Mouse (Mus musculus): Measurements from ENCODE around the gene Cct8.

The Cct8 gene

DNA sequence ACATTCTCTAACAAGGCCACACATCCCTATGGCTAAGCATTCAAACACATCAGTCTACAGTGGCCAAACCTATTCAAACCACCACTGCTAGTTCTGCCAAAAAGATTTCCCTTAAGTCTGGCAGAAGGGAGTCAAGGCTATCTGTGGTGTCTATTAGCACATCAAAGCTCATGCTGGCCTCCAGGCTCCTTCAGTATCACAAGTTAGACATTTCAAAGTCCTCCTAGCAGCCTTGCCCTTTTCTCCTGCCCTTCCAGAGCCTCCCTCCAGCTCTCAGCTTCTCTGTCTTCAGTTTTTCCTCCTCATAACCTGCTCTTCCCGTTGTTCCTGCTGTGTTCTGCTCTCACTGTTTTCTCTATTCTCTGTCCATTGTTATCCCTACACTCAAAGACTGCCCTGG is 51.6 kb downstream of the Cct8 start:
- DNase-seq = no peak

DNA sequence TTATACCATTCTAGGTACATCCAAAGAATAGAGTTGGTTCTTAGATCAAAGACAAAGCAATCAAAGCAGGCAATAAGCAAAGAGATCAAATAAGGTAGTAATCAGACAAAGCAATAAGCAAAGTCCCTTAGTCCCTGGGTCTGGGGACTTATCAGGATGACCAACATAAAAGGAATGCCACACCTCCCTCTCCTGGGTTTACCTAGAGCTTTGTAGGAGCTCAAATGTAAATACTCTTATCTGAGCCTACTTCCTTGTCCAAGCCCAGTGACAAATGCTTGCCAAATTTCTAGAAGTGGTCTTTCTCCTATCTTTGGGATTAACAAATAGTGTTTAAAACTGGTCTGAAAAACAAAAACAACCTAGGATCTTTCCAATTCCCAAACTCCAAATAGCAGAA is 52.4 kb downstream of the Cct8 start:
- DNase-seq = no peak

DNA sequence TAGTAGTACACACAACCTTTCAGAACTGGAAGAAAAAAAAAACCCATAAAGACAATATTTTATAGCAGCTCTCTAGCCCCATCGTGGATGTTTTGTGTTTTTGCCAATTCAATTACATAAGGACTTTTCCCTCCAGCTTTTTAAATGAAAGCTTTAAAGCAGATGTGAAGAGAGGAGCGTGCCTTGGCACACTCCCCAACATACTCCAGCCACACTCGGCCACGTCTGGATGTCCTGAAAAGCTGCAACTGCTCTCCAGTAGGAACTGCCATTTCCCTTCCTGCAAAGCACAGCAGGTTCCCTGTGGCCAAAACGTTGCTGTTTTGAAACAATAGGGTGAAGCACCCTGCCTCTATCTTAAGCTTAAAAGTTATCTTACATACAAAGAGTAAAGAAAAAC is 53.4 kb downstream of the Cct8 start:
- DNase-seq = peak; percentile 22 to 69

DNA sequence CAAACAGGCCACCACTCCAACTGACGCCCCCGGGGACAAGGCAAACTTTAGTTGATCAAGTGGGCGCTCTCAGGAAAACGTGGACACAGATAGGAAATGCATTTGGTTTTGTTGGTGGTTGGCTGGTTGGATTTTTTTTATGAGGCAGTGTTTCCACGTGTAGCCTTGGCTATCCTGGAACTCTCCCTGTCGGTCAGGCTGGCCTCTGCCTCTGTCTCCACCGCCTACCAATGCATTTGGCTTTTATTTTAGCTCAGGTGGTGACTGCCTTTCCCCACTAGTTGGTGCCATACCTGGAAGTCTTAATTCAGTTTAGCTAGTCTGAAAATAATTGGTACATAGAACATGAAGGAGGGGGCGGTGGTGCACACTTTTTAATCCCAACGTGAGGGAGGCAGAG is 54.6 kb downstream of the Cct8 start:
- no peak for DNase-seq

GRCm38 (mm10) chr16:87440184-87440686 is 55.4 kb downstream of the Cct8 start, which contains the start of gene Rwdd2b:
TSS of gene Rwdd2b (minus strand) at chr16:87440573.
- DNase-seq = peak; percentile 95

DNA sequence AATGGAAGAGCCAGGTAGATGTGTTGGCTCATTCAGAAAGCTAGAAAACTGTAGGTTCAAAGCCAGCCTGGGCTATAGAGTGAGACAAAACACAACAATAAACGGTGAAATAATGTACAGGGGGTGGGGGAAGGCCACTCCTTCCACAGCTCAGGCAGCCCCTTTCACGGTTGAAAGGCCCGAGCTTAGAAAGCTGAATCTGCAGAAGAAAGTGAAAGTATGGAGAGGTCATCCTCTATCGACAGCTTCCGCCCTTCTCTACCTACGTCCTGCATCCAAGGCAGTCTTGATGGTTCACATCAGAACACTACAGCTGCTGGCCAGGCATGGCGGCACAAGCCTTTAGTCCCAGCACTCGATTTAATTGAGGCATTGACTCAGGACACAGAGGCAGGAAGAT is 57.0 kb downstream of the Cct8 start:
- no peak for DNase-seq

GRCm38 (mm10) chr16:87437096-87437495 is 58.6 kb downstream of the Cct8 start:
- DNase-seq = no peak

GRCm38 (mm10) chr16:87435411-87436205 is 60.1 kb downstream of the Cct8 start:
- DNase-seq = no peak

GRCm38 (mm10) chr16:87434946-87435345 is 60.7 kb downstream of the Cct8 start:
- DNase-seq = no peak

DNA sequence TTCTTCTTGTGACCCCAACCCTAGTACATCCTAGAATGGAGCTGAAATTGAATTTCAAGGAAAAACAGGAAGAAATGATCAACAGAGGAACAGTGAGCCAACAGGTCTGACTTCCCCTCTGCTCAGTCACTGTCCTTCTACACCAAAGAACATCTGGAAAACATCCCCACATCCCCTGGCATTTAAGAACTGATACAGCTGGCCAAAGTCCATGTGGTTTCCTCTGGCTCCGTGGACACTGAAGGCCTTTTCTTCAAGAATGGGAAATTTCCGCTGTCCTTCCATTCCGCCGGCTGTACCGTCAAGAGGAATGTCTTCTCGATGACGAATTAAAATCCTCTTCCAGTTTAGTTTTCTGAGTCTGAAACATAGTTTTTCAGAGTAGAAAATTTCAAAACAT is 61.4 kb downstream of the Cct8 start:
- no peak for DNase-seq
